Mouse (Mus musculus): Measurements from ENCODE around the gene Gm19668. TPM values are rescaled to one million over a fixed set of nuclear protein-coding genes. Genes with fewer than 3 reads are reported as not detected.
"Not testable (repeated sequence)": the region's sequence is repeated elsewhere in the genome, so short reads cannot be mapped to it uniquely, and the experiment has no call there.

Gene Gm19668
- polyA plus RNA-seq, 1 experiment from 2014 or later, result not detected

- H3K36me3 ChIP-seq (ENCODE audit: control insufficient read depth, insufficient read depth, low read length); H3K27ac ChIP-seq (replicated peaks; ENCODE audit: low read depth, low read length); H3K9ac ChIP-seq (replicated peaks; ENCODE audit: low read length); ATAC-seq (ENCODE audit: low FRiP score, low TSS enrichment); H3K9me3 ChIP-seq (ENCODE audit: control insufficient read depth, low read length); H3K4me2 ChIP-seq (ENCODE audit: low read length); H3K27me3 ChIP-seq (ENCODE audit: control insufficient read depth, insufficient read depth, low read length); H3K4me1 ChIP-seq (ENCODE audit: control insufficient read depth, insufficient read depth, low read length); H3K4me3 ChIP-seq (replicated peaks; ENCODE audit: low read depth, low read length); DNase-seq: not testable (repeated sequence)
- WGBS, result 63% methylated on average over 1 of the region's 1 CpGs
Observed at GRCm38 (mm10) chr10:77751254-77751653, 47.7 kb downstream of the Gm19668 start, which contains the start of gene Gm9736. Gene Gm9736, minus strand, starts transcription at chr10:77751354.

- H3K27me3 ChIP-seq (ENCODE audit: control insufficient read depth, insufficient read depth, low read length); H3K9ac ChIP-seq (replicated peaks; ENCODE audit: low read length); H3K4me2 ChIP-seq (ENCODE audit: low read length); H3K36me3 ChIP-seq (ENCODE audit: control insufficient read depth, insufficient read depth, low read length); ATAC-seq (ENCODE audit: low FRiP score, low TSS enrichment); H3K4me1 ChIP-seq (ENCODE audit: control insufficient read depth, insufficient read depth, low read length); H3K9me3 ChIP-seq (ENCODE audit: control insufficient read depth, low read length); H3K4me3 ChIP-seq (replicated peaks; ENCODE audit: low read depth, low read length); H3K27ac ChIP-seq (replicated peaks; ENCODE audit: low read depth, low read length); DNase-seq: not testable (repeated sequence)
- WGBS, result 90% methylated on average over 1 of the region's 1 CpGs
Observed at GRCm38 (mm10) chr10:77750686-77751085, 48.2 kb downstream of the Gm19668 start.

Other genes with a start within 250 kb of the Gm19668 start
- gene Pttg1ip, start 217.4 kb downstream of the Gm19668 start, polyA plus RNA-seq (2014; fragmentation: Nextera tagmentation; extraction: Ambion mirVana), result 52.1 and 71.8 TPM in 2 replicates
- gene Sumo3, start 193.0 kb downstream of the Gm19668 start, polyA plus RNA-seq (2014; fragmentation: Nextera tagmentation; extraction: Ambion mirVana), result 253 and 287 TPM in 2 replicates
- 16.3 TPM in 1 of 2 replicates, not detected in the other for gene Gm49325, start 192.9 kb downstream of the Gm19668 start, polyA plus RNA-seq (2014; fragmentation: Nextera tagmentation; extraction: Ambion mirVana)
- gene Ube2g2, start 176.9 kb downstream of the Gm19668 start, polyA plus RNA-seq (2014; fragmentation: Nextera tagmentation; extraction: Ambion mirVana), result 55.6 and 66.6 TPM in 2 replicates
- 0.88 and 1.3 TPM in 2 replicates for gene Tspear, start 112.6 kb downstream of the Gm19668 start, polyA plus RNA-seq (2014; fragmentation: Nextera tagmentation; extraction: Ambion mirVana)
- not detected in 2 replicates for gene Gm19402, start 108.4 kb downstream of the Gm19668 start, polyA plus RNA-seq (2014; fragmentation: Nextera tagmentation; extraction: Ambion mirVana)
- gene Gm9508, start 101.9 kb downstream of the Gm19668 start, polyA plus RNA-seq (2014; fragmentation: Nextera tagmentation; extraction: Ambion mirVana), result not detected in 2 replicates
- not detected in 2 replicates for gene Gm10272, start 92.5 kb downstream of the Gm19668 start, polyA plus RNA-seq (2014; fragmentation: Nextera tagmentation; extraction: Ambion mirVana)
- not detected in 2 replicates for gene Gm10024, start 87.7 kb downstream of the Gm19668 start, polyA plus RNA-seq (2014; fragmentation: Nextera tagmentation; extraction: Ambion mirVana)
- gene Gm10142, start 83.3 kb downstream of the Gm19668 start, polyA plus RNA-seq (2014; fragmentation: Nextera tagmentation; extraction: Ambion mirVana), result not detected in 2 replicates
- not detected in 2 replicates for gene Krtap12-1, start 78.5 kb downstream of the Gm19668 start, polyA plus RNA-seq (2014; fragmentation: Nextera tagmentation; extraction: Ambion mirVana)
- not detected in 2 replicates for gene Gm10100, start 72.6 kb downstream of the Gm19668 start, polyA plus RNA-seq (2014; fragmentation: Nextera tagmentation; extraction: Ambion mirVana)
- not detected in 2 replicates for gene Gm18596, start 56.5 kb downstream of the Gm19668 start, polyA plus RNA-seq (2014; fragmentation: Nextera tagmentation; extraction: Ambion mirVana)
- not detected in 2 replicates for gene Gm9736, start 47.8 kb downstream of the Gm19668 start, polyA plus RNA-seq (2014; fragmentation: Nextera tagmentation; extraction: Ambion mirVana)
- not detected in 2 replicates for gene Gm3233, start 39.5 kb downstream of the Gm19668 start, polyA plus RNA-seq (2014; fragmentation: Nextera tagmentation; extraction: Ambion mirVana)
- not detected in 2 replicates for gene Gm3238, start 27.8 kb downstream of the Gm19668 start, polyA plus RNA-seq (2014; fragmentation: Nextera tagmentation; extraction: Ambion mirVana)
- gene Gm7138, start 22.2 kb downstream of the Gm19668 start, polyA plus RNA-seq (2014; fragmentation: Nextera tagmentation; extraction: Ambion mirVana), result not detected in 2 replicates
- gene Gm3250, start 16.6 kb downstream of the Gm19668 start, polyA plus RNA-seq (2014; fragmentation: Nextera tagmentation; extraction: Ambion mirVana), result not detected in 2 replicates
- not detected in 2 replicates for gene Gm7137, start 10.9 kb downstream of the Gm19668 start, polyA plus RNA-seq (2014; fragmentation: Nextera tagmentation; extraction: Ambion mirVana)
- not detected in 2 replicates for gene Gm9639, start 4.1 kb downstream of the Gm19668 start, polyA plus RNA-seq (2014; fragmentation: Nextera tagmentation; extraction: Ambion mirVana)
- not detected in 2 replicates for gene Gm9507, start 12.7 kb upstream of the Gm19668 start, polyA plus RNA-seq (2014; fragmentation: Nextera tagmentation; extraction: Ambion mirVana)
- not detected in 2 replicates for gene Gm2696, start 15.5 kb upstream of the Gm19668 start, polyA plus RNA-seq (2014; fragmentation: Nextera tagmentation; extraction: Ambion mirVana)
- gene Krtap10-4, start 28.0 kb upstream of the Gm19668 start, polyA plus RNA-seq (2014; fragmentation: Nextera tagmentation; extraction: Ambion mirVana), result not detected in 2 replicates
- gene Krtap10-10, start 36.8 kb upstream of the Gm19668 start, polyA plus RNA-seq (2014; fragmentation: Nextera tagmentation; extraction: Ambion mirVana), result not detected in 2 replicates
- gene Gm36176, start 47.7 kb upstream of the Gm19668 start, polyA plus RNA-seq (2014; fragmentation: Nextera tagmentation; extraction: Ambion mirVana), result not detected in 2 replicates
- gene Gm10318, start 53.7 kb upstream of the Gm19668 start, polyA plus RNA-seq (2014; fragmentation: Nextera tagmentation; extraction: Ambion mirVana), result not detected in 2 replicates
- not detected in 2 replicates for gene Gm3285, start 62.8 kb upstream of the Gm19668 start, polyA plus RNA-seq (2014; fragmentation: Nextera tagmentation; extraction: Ambion mirVana)
- 14.3 and 15.7 TPM in 2 replicates for gene Lrrc3, start 103.4 kb upstream of the Gm19668 start, polyA plus RNA-seq (2014; fragmentation: Nextera tagmentation; extraction: Ambion mirVana)
- 3.6 TPM in 2 replicates for gene Trpm2, start 171.4 kb upstream of the Gm19668 start, polyA plus RNA-seq (2014; fragmentation: Nextera tagmentation; extraction: Ambion mirVana)
- gene 1810043G02Rik, start 179.4 kb upstream of the Gm19668 start, polyA plus RNA-seq (2014; fragmentation: Nextera tagmentation; extraction: Ambion mirVana), result 41.0 and 45.3 TPM in 2 replicates
- 88.0 and 97.8 TPM in 2 replicates for gene Pfkl, start 210.9 kb upstream of the Gm19668 start, polyA plus RNA-seq (2014; fragmentation: Nextera tagmentation; extraction: Ambion mirVana)
- not detected in 2 replicates for gene Dnmt3l, start 242.8 kb upstream of the Gm19668 start, polyA plus RNA-seq (2014; fragmentation: Nextera tagmentation; extraction: Ambion mirVana)
- 0.09 TPM in 1 of 2 replicates, not detected in the other for gene Aire, start 244.5 kb upstream of the Gm19668 start, polyA plus RNA-seq (2014; fragmentation: Nextera tagmentation; extraction: Ambion mirVana)